Mouse (Mus musculus) intestine, embryonic 16.5 days (tissue): ENCODE results near the gene Olfr807. TPM values are rescaled to one million over a fixed set of nuclear protein-coding genes. Genes with fewer than 3 reads are reported as not detected.

Experiments
- microRNA-seq: library from miRNA; unstranded; fragments of <30 nt; microRNA quantifications from one replicate; pipeline ENCODE4, GENCODE M21; 2016
- polyA plus RNA-seq: library from polyadenylated mRNA; unstranded; fragments of >200 nt; fragmentation: Nextera tagmentation; extraction: Ambion mirVana; gene quantifications from 2 replicates; pipeline ENCODE4 v1.2.1, GENCODE M21; 2015

Olfr807 gene
- polyA plus RNA-seq, 1 experiment from 2014 or later, result not detected

Small RNAs within 50 kb of the gene (microRNA-seq; reads per million reads assigned to microRNA genes)
- not detected for gene Gm24485

Other genes with a start within 250 kb of the Olfr807 start
- gene Olfr791, start 236.0 kb downstream of the Olfr807 start, polyA plus RNA-seq, result not detected in 2 replicates
- gene Olfr792, start 218.6 kb downstream of the Olfr807 start, polyA plus RNA-seq, result not detected in 2 replicates
- gene Olfr794, start 190.1 kb downstream of the Olfr807 start, polyA plus RNA-seq, result not detected in 2 replicates
- not detected in 2 replicates for gene Olfr796, start 145.2 kb downstream of the Olfr807 start, polyA plus RNA-seq
- gene Olfr798, start 129.9 kb downstream of the Olfr807 start, polyA plus RNA-seq, result not detected in 2 replicates
- not detected in 2 replicates for gene Olfr799, start 120.3 kb downstream of the Olfr807 start, polyA plus RNA-seq
- gene Olfr800, start 100.1 kb downstream of the Olfr807 start, polyA plus RNA-seq, result not detected in 2 replicates
- not detected in 2 replicates for gene Olfr801, start 83.9 kb downstream of the Olfr807 start, polyA plus RNA-seq
- gene Olfr802, start 69.6 kb downstream of the Olfr807 start, polyA plus RNA-seq, result not detected in 2 replicates
- not detected in 2 replicates for gene Olfr803, start 63.5 kb downstream of the Olfr807 start, polyA plus RNA-seq
- not detected in 2 replicates for gene Olfr804, start 54.6 kb downstream of the Olfr807 start, polyA plus RNA-seq
- gene Olfr805, start 28.4 kb downstream of the Olfr807 start, polyA plus RNA-seq, result not detected in 2 replicates
- gene Olfr806, start 15.9 kb downstream of the Olfr807 start, polyA plus RNA-seq, result not detected in 2 replicates
- gene Olfr808, start 7.7 kb upstream of the Olfr807 start, polyA plus RNA-seq, result not detected in 2 replicates
- not detected in 2 replicates for gene Olfr809, start 16.8 kb upstream of the Olfr807 start, polyA plus RNA-seq
- not detected in 2 replicates for gene Olfr810, start 37.1 kb upstream of the Olfr807 start, polyA plus RNA-seq
- not detected in 2 replicates for gene Olfr811, start 46.6 kb upstream of the Olfr807 start, polyA plus RNA-seq
- gene Olfr812, start 88.3 kb upstream of the Olfr807 start, polyA plus RNA-seq, result not detected in 2 replicates
- gene Olfr813, start 97.6 kb upstream of the Olfr807 start, polyA plus RNA-seq, result not detected in 2 replicates
- not detected in 2 replicates for gene Olfr814, start 122.1 kb upstream of the Olfr807 start, polyA plus RNA-seq
- gene Olfr815, start 148.1 kb upstream of the Olfr807 start, polyA plus RNA-seq, result not detected in 2 replicates
- not detected in 2 replicates for gene Olfr816, start 157.8 kb upstream of the Olfr807 start, polyA plus RNA-seq
- not detected in 2 replicates for gene Olfr818, start 191.3 kb upstream of the Olfr807 start, polyA plus RNA-seq
- gene Olfr819, start 209.5 kb upstream of the Olfr807 start, polyA plus RNA-seq, result not detected in 2 replicates
- gene Olfr247, start 218.3 kb upstream of the Olfr807 start, polyA plus RNA-seq, result not detected in 2 replicates
- not detected in 2 replicates for gene Gm10310, start 227.3 kb upstream of the Olfr807 start, polyA plus RNA-seq